Mouse (Mus musculus): ENCODE results near the gene Ptges3.
"Not testable (repeated sequence)": the region's sequence is repeated elsewhere in the genome, so short reads cannot be mapped to it uniquely, and the experiment has no call there.

Ptges3 gene

DNA sequence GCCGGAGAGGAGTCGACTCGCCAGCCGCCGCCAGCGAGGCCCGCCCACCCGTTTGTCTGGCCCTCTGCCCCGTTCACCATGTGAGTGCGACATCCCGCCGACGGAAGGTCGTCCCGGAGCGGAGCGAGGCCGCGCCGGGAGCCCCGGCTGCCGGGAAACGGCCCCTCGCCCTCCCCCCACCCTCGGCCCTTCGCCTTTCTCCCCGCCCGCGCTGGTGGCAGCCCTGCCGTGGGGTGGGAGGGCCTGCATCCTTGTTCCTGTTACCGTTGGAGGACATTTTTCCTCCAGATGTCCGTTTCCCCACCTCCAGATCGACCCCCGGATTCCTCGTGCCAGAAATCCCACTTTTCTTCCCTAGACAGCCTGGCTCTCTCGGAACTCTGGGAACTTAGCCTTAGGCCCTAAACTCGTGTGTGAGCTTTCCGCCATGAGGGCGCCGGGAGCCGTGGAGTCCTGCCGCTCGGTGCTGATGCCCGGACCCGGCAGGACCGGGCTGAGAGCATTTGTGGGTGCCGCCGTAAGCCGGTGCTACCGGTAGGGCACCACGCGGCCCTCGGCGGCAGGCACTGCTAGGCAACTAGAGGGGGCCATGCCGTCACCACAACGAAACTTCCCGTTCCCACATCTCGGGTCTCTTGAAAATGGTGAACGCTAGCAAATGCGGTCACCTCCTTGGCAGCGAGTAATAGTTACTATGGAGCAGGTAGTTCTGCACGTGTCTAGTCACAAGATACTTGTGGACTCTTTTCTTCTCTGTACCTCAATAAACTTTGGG, 640 bp downstream of the Ptges3 start:
- peak; percentile 52 for DNase-seq (ENCODE audit: low read depth, low spot score)

DNA sequence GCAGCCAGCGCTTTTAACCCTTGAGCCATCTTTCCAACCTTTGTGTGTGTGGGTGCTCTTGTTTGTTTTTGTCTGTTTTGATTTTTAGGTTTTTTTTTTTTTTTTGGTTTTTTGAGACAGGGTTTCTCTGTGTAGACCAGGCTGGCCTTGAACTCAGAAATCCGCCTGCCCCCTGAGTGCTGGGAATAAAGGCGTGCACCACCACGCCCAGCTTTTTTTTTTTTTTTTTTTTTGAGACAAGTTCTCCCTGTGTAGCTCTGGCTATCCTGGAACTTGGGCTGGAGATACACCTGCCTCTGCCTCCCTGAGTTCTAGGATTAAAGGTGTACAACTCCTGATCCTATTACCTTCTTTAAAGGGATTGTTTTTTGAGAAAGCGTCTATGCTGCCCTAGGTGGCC, 2.4 kb downstream of the Ptges3 start:
- no peak for DNase-seq (ENCODE audit: low read depth, low spot score)

DNA sequence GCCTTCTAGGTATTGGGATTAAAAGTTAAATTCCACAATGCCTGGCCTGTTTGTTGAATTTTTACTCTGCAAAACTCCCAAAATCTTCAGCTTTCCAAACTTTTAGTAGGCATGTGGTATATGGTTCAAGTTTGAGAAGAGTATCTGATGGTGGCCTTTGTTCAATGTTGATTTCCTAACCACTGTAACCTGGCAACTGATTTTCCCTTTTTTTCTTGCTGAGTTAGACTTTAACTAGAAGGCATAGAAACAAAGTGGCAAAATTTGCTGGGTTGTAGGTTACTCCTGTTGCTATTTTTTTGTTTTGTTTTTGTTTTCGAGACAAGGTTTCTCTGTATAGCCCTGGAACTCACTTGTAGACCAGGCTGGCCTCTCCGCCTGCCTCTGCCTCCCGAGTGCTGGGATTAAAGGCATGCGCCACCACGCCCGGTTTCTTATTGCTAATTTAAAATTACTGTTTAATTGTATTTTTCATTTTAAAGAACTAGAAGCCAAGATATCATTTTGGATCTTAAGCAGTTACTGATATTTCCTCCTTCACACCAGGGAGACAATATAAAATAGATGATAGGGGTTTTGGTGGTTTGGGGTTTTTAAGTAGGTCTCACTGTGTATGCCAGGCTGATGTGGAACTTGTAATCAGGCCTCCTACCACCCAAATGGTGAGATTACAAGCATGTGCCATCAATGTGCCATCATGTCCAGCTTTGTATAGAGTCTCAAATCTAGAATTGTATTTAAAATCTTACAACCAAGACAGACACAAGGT, 3.7 kb downstream of the Ptges3 start:
- DNase-seq (ENCODE audit: low read depth, low spot score), result no peak

DNA sequence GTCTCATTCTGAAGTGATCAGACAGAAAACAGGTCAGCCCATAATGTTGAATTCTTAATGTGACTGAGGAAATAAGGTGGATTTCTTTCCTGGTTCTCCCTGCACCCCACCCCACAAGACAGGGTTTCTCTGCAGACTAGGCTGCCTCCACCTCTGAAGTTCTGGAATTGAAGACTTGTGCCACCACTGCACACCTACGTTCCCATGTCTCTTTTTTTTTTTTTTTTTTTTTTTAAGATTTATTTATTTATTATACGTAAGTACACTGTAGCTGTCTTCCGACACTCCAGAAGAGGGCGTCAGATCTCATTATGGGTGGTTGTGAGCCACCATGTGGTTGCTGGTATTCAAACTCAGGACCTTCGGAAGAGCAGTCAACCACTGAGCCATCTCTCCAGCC, 7.3 kb downstream of the Ptges3 start:
- no peak for DNase-seq (ENCODE audit: low read depth, low spot score)

DNA sequence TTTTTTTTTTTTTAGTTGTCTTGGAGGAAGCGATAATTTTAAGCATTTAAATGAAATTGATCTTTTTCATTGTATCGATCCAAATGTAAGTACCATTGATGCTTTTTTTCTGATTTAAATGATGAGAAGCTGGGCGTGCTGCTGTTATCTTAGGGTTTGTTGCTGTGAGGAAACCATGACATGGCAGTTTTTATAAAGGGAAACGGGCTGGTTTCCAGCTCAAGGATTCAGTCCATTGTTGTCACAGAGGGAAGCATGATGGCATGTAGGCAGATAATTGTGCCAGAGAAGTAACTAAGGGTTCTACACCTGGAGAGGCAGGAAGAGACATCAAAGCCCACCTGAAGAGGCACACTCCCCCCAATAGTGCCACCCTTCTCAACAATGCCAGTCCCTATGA, 10.4 kb downstream of the Ptges3 start:
- no peak for DNase-seq (ENCODE audit: low read depth, low spot score)

DNA sequence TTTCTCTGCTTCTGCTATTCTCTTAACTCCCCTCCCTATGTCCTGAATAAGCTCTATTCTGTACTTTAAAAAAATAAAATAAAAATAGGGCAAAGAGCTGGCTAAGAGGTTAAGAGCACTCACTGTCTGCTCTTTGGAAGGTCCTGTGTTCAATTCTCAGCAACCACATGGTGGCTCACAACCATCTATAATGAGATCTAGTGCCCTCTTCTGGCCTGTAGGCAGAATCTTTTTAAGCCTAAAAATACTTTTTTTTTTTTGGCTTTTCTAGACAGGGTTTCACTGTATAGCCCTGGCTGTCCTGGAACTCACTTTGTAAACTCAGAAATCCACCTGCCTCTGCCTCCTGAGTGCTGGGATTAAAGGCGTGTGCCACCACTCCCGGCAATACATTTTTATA, 11.7 kb downstream of the Ptges3 start:
- DNase-seq (ENCODE audit: low read depth, low spot score), result not testable (repeated sequence)

DNA sequence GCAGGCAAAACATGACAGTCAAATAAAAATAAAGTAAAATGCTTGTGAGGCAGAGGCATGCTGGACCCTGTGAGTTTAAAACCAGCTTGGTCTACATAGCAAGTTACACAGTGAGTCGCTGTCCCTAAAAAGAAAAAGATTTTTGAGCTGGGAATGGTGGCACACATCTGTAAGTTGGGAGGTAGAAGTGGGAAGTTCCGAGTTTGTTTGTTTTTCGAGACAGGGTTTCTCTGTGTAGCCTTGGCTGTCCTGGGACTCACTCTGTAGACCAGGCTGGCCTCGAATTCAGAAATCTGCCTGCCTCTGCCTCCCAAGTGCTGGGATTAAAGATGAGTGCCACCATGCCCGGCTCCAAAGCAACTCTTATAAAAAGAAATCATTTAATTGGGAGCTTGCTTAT, 19.5 kb downstream of the Ptges3 start:
- DNase-seq (ENCODE audit: low read depth, low spot score), result not testable (repeated sequence)

DNA sequence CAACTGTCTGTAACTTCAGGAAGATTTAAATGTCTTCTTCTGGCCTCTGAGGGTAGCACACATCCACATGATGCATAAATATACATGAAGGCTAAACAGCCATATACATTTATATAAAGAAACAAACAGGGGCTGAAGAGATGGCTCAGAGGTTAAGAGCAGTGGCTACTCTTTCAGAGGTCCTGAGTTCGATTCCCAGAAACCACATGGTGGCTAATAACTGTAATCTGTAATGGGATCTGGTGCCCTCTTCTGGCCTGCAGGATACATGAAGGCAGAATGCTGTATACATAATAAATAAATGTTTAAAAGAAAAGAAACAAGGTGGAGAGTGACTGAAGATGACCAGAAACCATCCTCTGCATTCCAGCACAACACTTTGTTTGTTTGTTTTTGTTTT, 21.7 kb downstream of the Ptges3 start:
- DNase-seq (ENCODE audit: low read depth, low spot score), result no peak

DNA sequence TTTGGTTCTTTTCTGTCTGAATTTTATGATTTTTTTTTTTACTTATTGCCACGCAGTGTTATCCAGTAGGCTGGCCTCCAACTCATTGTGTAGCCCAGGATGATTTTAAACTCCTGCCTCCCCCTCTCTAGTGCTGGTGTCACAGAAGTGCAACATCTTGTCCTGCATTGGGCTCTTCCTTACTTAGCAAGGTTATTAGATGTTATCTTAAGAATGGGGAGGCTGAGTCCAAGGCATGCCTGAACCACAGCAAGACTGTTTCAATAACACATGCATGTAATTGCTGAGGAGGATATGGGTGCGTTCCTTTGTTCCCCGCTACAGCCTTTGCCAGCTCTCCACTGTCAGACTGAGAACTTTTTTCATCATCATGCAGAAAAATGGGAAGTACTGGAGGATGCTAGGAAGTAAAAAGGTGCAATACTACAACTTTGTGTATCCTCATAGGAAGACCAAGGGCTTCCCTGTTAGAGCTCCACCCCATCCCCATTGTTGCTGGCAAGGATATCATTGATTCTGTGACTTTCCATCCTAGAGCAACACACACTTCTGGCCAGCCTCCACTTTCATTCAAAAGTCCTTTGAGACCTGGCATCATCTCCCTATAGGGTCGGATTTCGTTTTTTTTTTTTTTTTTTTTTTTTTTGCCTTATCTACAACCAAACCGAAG, 23.2 kb downstream of the Ptges3 start:
- no peak for DNase-seq (ENCODE audit: low read depth, low spot score)

DNA sequence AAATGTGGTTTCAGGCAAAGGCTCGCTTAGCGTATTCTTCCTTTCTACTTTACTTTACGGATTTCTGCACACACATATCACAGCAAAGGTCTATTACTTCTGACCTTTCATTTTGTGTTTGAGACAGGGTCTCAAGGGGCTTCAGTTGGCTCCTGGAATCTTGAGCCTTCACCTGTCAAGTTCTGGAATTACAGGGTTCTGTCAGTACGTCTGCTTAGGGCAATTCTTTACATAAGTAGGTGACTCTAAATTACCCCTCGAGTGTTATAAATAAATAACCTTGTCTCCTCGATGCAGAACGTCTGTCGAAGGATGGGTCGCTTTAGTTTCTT, 23.7 kb downstream of the Ptges3 start:
- no peak for DNase-seq (ENCODE audit: low read depth, low spot score)

DNA sequence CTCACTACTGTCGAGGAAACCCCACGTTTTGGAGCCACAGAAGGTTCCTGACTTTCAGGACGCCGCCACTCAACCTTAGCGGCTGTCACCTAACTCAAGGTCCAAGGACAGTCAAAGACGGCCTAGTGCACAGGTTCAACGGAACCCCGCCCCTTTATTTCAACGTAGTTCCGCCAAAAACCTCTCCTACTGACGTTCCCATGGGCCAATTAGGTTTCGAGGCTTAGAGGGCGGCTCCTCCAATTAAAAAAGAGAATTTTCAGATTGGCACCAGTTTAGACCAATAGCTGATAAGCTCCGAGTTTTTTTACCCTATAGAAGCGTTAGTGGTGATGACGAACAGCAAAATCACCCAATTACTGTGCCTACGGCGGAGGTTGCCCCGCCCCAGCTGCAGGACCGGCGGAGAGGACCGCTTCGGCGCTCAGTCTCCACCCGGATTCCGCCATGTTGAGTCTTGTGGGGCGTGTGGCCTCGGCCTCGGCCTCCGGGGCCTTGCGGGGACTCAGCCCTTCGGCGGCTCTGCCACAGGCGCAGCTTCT, 24.2 kb downstream of the Ptges3 start, which contains the start of gene Atp5b:
Atp5b (plus strand) TSS at position 394 of the 542 bp plus-strand sequence.
- peak; percentile 100 for DNase-seq (ENCODE audit: low read depth, low spot score)

DNA sequence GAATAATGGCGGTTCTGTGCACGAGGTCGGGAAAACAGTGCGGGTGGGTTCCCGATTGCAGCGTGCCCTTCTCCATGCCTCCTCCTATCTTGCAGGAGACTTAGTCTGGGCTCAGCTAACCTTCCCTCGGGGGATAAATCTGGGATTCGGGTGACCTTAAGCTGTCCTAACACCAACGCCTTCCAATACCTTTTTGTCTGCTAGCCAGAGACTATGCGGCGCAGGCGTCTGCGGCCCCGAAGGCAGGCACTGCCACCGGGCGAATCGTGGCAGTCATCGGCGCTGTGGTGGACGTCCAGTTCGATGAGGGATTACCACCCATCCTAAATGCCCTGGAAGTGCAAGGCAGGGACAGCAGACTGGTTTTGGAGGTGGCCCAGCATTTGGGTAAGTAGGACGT, 24.9 kb downstream of the Ptges3 start:
- no peak for DNase-seq (ENCODE audit: low read depth, low spot score)

DNA sequence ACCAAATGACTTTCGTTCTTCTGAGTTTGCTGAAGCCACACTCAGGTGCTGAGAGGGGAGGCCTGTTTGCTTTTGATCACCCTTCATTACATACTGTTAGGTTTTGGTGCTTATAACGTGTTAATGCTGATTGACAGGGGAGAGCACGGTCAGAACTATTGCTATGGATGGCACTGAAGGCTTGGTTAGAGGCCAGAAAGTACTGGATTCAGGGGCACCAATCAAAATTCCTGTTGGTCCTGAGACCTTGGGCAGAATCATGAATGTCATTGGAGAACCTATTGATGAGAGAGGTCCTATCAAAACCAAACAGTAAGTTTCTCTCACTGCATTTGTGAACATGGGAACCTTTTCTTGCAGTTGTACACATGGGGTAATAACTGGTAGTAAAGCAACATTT, 25.4 kb downstream of the Ptges3 start:
- no peak for DNase-seq (ENCODE audit: low read depth, low spot score)

DNA sequence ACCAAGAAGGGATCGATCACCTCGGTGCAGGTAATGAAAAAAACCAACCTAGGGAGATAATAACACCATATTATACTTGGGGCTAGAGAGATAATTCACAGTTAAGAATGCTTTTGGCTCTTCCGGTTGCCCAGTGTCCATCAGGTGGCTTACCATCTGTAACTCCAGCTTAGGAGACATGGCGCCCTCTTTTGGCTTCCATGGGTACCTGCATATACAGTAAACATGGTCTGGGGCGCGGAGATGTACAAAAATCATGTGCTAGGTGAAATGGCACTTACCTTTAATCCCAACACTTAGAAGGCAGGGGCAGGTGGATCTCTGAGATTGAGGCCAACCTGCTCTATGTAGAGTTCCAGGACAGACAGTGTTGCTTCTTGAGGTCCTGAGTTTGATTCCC, 27.6 kb downstream of the Ptges3 start:
- DNase-seq (ENCODE audit: low read depth, low spot score), result no peak

DNA sequence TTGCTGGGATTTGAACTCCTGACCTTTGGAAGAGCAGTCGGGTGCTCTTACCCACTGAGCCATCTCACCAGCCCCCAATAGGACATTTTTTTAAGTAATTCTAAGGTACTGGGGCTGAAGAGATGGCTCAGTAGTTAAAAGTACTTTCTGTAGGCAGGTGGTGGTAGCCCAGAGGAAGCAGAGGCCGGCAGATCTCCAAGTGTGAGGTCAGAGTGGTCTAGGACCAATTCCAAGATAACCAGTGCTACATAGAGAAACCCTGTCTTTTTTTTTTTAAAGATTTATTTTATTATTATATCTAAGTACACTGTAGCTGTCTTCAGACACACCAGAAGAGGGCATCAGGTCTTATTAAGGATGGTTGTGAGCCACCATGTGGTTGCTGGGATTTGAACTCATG, 28.5 kb downstream of the Ptges3 start:
- not testable (repeated sequence) for DNase-seq (ENCODE audit: low read depth, low spot score)

DNA sequence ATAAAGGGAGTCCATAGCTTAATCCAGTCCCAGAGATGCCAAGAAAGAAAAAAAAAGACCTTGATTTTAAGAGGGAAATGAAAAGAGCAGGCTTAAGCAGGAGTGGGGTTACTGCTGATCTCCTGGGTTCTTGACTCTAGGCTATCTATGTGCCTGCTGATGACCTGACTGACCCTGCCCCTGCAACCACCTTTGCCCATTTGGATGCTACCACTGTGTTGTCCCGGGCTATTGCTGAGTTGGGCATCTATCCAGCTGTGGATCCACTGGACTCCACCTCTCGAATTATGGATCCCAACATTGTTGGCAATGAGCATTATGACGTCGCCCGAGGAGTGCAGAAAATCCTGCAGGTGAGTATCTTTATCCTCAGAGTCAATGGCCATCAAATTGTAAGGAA, 29.4 kb downstream of the Ptges3 start:
- DNase-seq (ENCODE audit: low read depth, low spot score), result no peak

DNA sequence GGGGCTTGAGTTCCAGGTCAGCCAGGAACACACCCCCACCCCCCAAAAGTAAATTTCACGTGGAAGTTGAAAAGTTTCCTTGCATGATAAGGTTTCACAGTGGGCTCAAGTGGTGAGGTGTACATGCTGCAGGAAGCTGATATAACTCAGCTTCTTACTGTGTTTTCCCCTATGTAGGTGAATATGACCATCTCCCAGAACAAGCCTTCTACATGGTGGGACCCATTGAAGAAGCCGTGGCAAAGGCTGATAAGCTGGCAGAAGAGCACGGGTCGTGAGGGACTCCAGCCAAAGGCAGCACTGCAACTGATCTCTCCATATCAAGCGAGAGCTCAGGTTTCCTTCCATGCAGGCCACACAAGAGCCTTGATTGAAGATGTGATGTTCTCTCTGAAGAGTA, 31.1 kb downstream of the Ptges3 start:
- DNase-seq (ENCODE audit: low read depth, low spot score), result no peak

DNA sequence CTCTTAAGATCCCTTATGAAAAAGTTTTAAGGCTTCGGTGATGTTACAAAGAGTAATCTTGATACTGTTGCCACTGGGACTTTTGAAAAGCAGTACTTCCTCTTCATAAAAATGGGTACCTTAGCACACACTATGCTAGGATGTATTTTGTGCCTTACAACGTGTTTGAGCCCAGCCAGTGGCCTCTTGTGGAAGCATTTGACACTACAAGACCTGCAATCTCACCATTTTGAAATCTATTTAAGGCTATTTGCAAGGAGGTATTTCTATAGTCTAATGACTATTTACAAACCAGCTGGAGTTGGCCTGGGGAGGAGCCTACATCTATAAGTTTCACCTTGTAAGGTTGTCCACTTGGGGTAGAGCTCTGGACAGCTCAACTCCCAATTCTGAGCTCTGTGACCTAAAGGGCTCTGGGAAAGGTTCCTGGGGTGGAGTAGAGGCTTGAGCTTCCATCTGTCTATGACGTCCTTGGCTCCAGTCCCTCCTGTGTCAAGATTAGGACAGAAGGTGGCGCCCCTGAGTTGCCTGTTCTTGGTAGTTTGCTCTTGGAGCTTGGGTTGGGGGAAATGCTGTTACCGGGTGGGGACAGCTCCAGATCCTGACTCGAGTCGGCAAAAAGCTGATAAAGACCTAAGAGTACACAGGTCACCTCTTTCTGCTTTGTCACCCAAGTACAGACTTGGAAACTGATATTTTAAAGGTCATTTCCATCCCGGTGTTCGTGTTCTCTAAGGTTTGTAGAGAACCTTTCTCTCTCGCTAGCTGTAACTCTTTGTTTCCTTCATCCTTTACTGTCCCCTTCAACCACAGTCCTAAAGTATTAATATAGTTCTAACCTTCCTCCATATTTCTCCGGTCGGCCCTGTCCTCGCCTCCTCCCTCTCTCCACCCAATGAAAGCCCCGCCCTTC, 32.2 kb downstream of the Ptges3 start:
- peak; percentile 89 for DNase-seq (ENCODE audit: low read depth, low spot score)

DNA sequence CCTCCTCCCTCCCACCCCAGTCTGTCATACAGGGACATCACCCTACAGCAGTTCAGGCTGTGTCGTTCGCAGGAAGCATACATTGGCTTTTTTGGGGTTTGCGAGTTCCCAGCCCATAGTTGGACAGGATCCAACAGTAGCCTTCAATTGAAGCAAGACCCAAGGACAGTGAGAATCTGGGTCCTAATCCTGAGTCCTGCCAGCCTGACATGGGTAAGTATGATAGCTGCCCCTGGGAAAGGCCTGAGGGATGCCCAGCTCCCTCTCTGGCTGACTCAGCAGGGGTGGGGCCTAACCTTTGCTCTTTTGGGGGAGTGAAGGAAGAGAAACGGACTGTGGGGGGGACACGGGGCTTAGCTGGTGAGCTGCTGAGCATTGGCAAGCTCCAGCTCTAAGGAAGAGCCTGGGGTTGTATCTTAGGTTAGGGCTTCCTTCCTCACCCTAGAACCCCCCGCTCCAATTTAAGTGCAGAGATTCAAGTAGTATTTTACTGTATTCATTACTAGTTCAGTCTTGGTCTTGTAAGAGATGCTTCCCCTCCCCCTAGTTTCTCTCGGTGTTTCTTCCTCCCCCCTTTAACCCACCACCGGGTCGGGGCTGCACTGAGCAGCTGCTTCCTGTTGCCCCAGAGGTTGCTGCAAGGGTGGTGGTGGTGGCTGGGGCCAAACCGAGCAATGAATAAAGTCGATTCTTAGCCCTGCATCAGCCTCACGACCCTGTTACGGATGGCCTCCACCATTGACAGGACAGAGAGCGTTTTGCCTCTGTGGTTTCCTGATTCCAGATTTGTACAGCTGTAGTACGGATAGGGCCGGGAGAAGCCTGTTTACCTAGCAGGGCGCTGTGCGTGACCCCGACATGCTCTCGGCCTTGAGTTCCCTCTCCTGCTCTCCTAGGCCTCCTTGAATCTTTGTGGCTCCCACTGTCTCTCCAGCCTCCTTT, 33.1 kb downstream of the Ptges3 start, which contains the start of gene Baz2a:
Baz2a (plus strand) TSS at position 14 of the 942 bp plus-strand sequence.
- DNase-seq (ENCODE audit: low read depth, low spot score), result no peak
